Mouse (Mus musculus) lung, embryonic 14.5 days (tissue): Measurements from ENCODE around the gene Lrmda. TPM values are rescaled to one million over a fixed set of nuclear protein-coding genes. Genes with fewer than 3 reads are reported as not detected.

Source experiments
- ATAC-seq: fragments of 200-750 bp; cut with Nextera tagmentation; 2 replicates; pipeline ENCODE4 v1.8.0; 2017; ENCODE audit warnings: mild to moderate bottlenecking, moderate TSS enrichment, moderate library complexity; ENCODE audit not compliant: insufficient read depth
- DNase-seq: peaks from one replicate; pipeline ENCODE4 v3.0.0-alpha.2; 2015
- H3K27ac ChIP-seq: fragments of 300-500 bp; sonication (generic); 2 replicates; pipeline ENCODE4 v1.5.1; 2014; ENCODE audit warnings: low read depth, mild to moderate bottlenecking, moderate library complexity
- H3K27me3 ChIP-seq: fragments of 300-500 bp; sonication (generic); 2 replicates; pipeline ENCODE4 v1.6.1; 2014; ENCODE audit warnings: low read length, control low read depth; ENCODE audit not compliant: insufficient read depth
- H3K36me3 ChIP-seq: fragments of 300-500 bp; sonication (generic); 2 replicates; pipeline ENCODE4 v1.6.1; 2014; ENCODE audit warnings: control low read depth; ENCODE audit not compliant: insufficient read depth
- H3K4me1 ChIP-seq: fragments of 300-500 bp; sonication (generic); 2 replicates; pipeline ENCODE4 v1.6.1; 2014; ENCODE audit warnings: antibody characterized with exemption, control low read depth; ENCODE audit not compliant: insufficient read depth
- H3K4me2 ChIP-seq: fragments of 300-500 bp; sonication (generic); 2 replicates; pipeline ENCODE4 v1.6.1; 2014; ENCODE audit warnings: mild to moderate bottlenecking
- H3K4me3 ChIP-seq: fragments of 300-500 bp; sonication (generic); 2 replicates; pipeline ENCODE4 v1.5.1; 2014; ENCODE audit warnings: low read depth, low read length
- H3K9ac ChIP-seq: fragments of 300-500 bp; sonication (generic); 2 replicates; pipeline ENCODE4 v1.6.1; 2014
- H3K9me3 ChIP-seq: fragments of 300-500 bp; sonication (generic); 2 replicates; pipeline ENCODE4 v1.6.1; 2016; ENCODE audit warnings: low read depth, low read length, control low read depth
- CTCF ChIP-seq: IDR thresholded peaks from 2 replicates; pipeline ENCODE4 v1.5.1; 2016; ENCODE audit warnings: antibody characterized with exemption, low read depth
- WGBS: fragments of 180-500 bp; shearing (Covaris S2); extraction: QIAGEN DNeasy Blood & Tissue Kit; methylation state at CpG from one replicate; pipeline ENCODE4 v1.1.7; 2014; 5-methylcytosine and 5-hydroxymethylcytosine counted together
- polyA plus RNA-seq: library from polyadenylated mRNA; unstranded; fragments of >200 nt; fragmentation: Nextera tagmentation; extraction: Ambion mirVana; gene quantifications from 2 replicates; pipeline ENCODE4 v1.2.1, GENCODE M21; 2014

Lrmda gene
- polyA plus RNA-seq, 1 experiment from 2014 or later: 1.1 TPM

- H3K9me3 ChIP-seq: no peaks in the 10 kb centered on the region
- no peaks in the 10 kb centered on the region for H3K36me3 ChIP-seq
- H3K9ac ChIP-seq: no peak overlapping the region
- peaks cover 15% of the 10 kb centered on the region for H3K4me1 ChIP-seq
- DNase-seq (peak; percentile 82), ATAC-seq (peak; percentile 90)
- no peaks in the 10 kb centered on the region for H3K27me3 ChIP-seq
- 21% methylated on average over 1 of the region's 1 CpGs for WGBS
- no peak overlapping the region for H3K4me3 ChIP-seq
- TF ChIP-seq CTCF: no peak
- H3K4me2 ChIP-seq: no peak overlapping the region
- H3K27ac ChIP-seq: peak overlapping the region; percentile 55; the same call in 1 of the 2 replicates
Observed at GRCm38 (mm10) chr14:22323058-22323457, 303.5 kb downstream of the Lrmda start.

GRCm38 (mm10) chr14:22323530-22324292 is 304.2 kb downstream of the Lrmda start:
- Histone ChIP-seq H3K4me2 (no peak overlapping the region), H3K4me3 (no peak overlapping the region), H3K4me1 (peaks cover 15% of the 10 kb centered on the region), H3K36me3 (no peaks in the 10 kb centered on the region), H3K9ac (no peak overlapping the region), H3K27ac (no peak overlapping the region), H3K9me3 (no peaks in the 10 kb centered on the region), H3K27me3 (no peaks in the 10 kb centered on the region)
- WGBS: 33% methylated on average over 7 of the region's 7 CpGs
- DNase-seq (no peak), ATAC-seq (peak; percentile 84)
- no peak for TF ChIP-seq CTCF

- TF ChIP-seq CTCF: no peak
- DNase-seq (peak; percentile 81), ATAC-seq (peak; percentile 54; the same call in 1 of the 2 replicates)
- Histone ChIP-seq H3K4me1 (peaks cover 15% of the 10 kb centered on the region), H3K4me3 (no peak overlapping the region), H3K9me3 (no peaks in the 10 kb centered on the region), H3K36me3 (no peaks in the 10 kb centered on the region), H3K4me2 (0 out of 2 replicates have a peak overlapping the region, but pooled peaks have one; percentile 1), H3K9ac (no peak overlapping the region), H3K27ac (no peak overlapping the region), H3K27me3 (0 out of 2 replicates have a peak, but pooled peaks cover 3% of the 10 kb centered on the region)
- 29% methylated on average over 11 of the region's 11 CpGs for WGBS
Observed at GRCm38 (mm10) chr14:22326218-22326964, 306.9 kb downstream of the Lrmda start.

GRCm38 (mm10) chr14:22329191-22329590 is 309.7 kb downstream of the Lrmda start:
- Histone ChIP-seq H3K4me2 (no peak overlapping the region), H3K9ac (no peak overlapping the region), H3K27ac (no peak overlapping the region), H3K36me3 (no peaks in the 10 kb centered on the region), H3K4me1 (peaks cover 9% of the 10 kb centered on the region), H3K4me3 (no peak overlapping the region), H3K27me3 (0 out of 2 replicates have a peak, but pooled peaks cover 3% of the 10 kb centered on the region), H3K9me3 (no peaks in the 10 kb centered on the region)
- no peak for TF ChIP-seq CTCF
- ATAC-seq (no peak), DNase-seq (no peak)
- WGBS: 78% methylated on average over 3 of the region's 3 CpGs

GRCm38 (mm10) chr14:22335101-22335820 is 315.7 kb downstream of the Lrmda start:
- no peaks in the 10 kb centered on the region for H3K36me3 ChIP-seq
- no peak overlapping the region for H3K4me2 ChIP-seq
- no peak overlapping the region for H3K4me3 ChIP-seq
- ATAC-seq: no peak
- DNase-seq: no peak
- no peak overlapping the region for H3K9ac ChIP-seq
- H3K9me3 ChIP-seq: no peaks in the 10 kb centered on the region
- no peaks in the 10 kb centered on the region for H3K4me1 ChIP-seq
- no peak overlapping the region for H3K27ac ChIP-seq
- TF ChIP-seq CTCF: no peak
- 93% methylated on average over 5 of the region's 5 CpGs for WGBS
- no peaks in the 10 kb centered on the region for H3K27me3 ChIP-seq

GRCm38 (mm10) chr14:22339176-22339575 is 319.7 kb downstream of the Lrmda start:
- no peaks in the 10 kb centered on the region for H3K9me3 ChIP-seq
- 79% methylated on average over 6 of the region's 6 CpGs for WGBS

More at GRCm38 (mm10) chr14:22339176-22339575, 319.7 kb downstream of the Lrmda start:
- H3K4me2 ChIP-seq: no peak overlapping the region
- no peaks in the 10 kb centered on the region for H3K4me1 ChIP-seq
- no peak for TF ChIP-seq CTCF
- no peaks in the 10 kb centered on the region for H3K36me3 ChIP-seq
- no peak for ATAC-seq
- H3K27ac ChIP-seq: no peak overlapping the region
- no peak overlapping the region for H3K9ac ChIP-seq
- no peak overlapping the region for H3K4me3 ChIP-seq
- no peaks in the 10 kb centered on the region for H3K27me3 ChIP-seq
- DNase-seq: no peak
